Mouse (Mus musculus) myocyte (in vitro differentiated cells): ENCODE results near the gene Exoc8. TPM values are rescaled to one million over a fixed set of nuclear protein-coding genes. Genes with fewer than 3 reads are reported as not detected.

ENCODE experiments used
- H3K27me3 ChIP-seq: one replicate; pipeline ENCODE4 v1.6.1; 2011; ENCODE audit not compliant: control insufficient read depth, insufficient read depth, insufficient read length
- H3K36me3 ChIP-seq: one replicate; pipeline ENCODE4 v1.6.1; 2011; ENCODE audit not compliant: control insufficient read depth, insufficient read depth
- H3K4me2 ChIP-seq: one replicate; pipeline ENCODE4 v1.6.1; 2011; ENCODE audit warnings: low read depth, control low read depth
- H3K4me3 ChIP-seq: one replicate; pipeline ENCODE4 v1.5.1; 2011; ENCODE audit warnings: mild to moderate bottlenecking, control low read depth, moderate library complexity
- H3K79me2 ChIP-seq: one replicate; pipeline ENCODE4 v1.6.1; 2011; ENCODE audit not compliant: control insufficient read depth, insufficient read depth
- H3ac ChIP-seq: one replicate; pipeline ENCODE4 v1.6.1; 2011; ENCODE audit not compliant: control insufficient read depth, insufficient read length
- CEBPB ChIP-seq: IDR thresholded peaks from 2 replicates; pipeline ENCODE4 v1.6.1; 2011; ENCODE audit warnings: mild to moderate bottlenecking, moderate library complexity; ENCODE audit not compliant: poor library complexity, insufficient read depth, severe bottlenecking
- E2F4 ChIP-seq: IDR thresholded peaks from one replicate; pipeline ENCODE4 v1.6.1; 2011; ENCODE audit warnings: mild to moderate bottlenecking, control low read depth, moderate library complexity; ENCODE audit not compliant: insufficient read depth
- MAX ChIP-seq: IDR thresholded peaks from one replicate; pipeline ENCODE4 v1.6.1; 2011; ENCODE audit warnings: low read depth, mild to moderate bottlenecking, control low read depth
- MYOD1 ChIP-seq, 3 experiments: IDR thresholded peaks; one replicate each; pipeline ENCODE4 v1.6.1; 2011; ENCODE audit warnings: control low read depth in 2 of 3, low read depth in 2 of 3, mild to moderate bottlenecking in 2 of 3, moderate library complexity in 1 of 3; ENCODE audit not compliant: insufficient read length in 2 of 3, control insufficient read depth in 1 of 3
- MYOG ChIP-seq, 3 experiments: IDR thresholded peaks; one replicate each; pipeline ENCODE4 v1.6.1; 2011; ENCODE audit warnings: control low read depth in 2 of 3, low read depth in 2 of 3, mild to moderate bottlenecking in 2 of 3; ENCODE audit not compliant: insufficient read length in 2 of 3, control insufficient read depth in 1 of 3, insufficient read depth in 1 of 3
- POLR2A ChIP-seq: IDR thresholded peaks from one replicate; pipeline ENCODE4 v1.6.1; 2011; ENCODE audit warnings: low read depth, mild to moderate bottlenecking, control low read depth, moderate library complexity; ENCODE audit not compliant: insufficient read length
- POLR2AphosphoS2 ChIP-seq: IDR thresholded peaks from one replicate; pipeline ENCODE4 v1.6.1; 2011; ENCODE audit warnings: low read depth, control low read depth; ENCODE audit not compliant: insufficient read length
- REST ChIP-seq: IDR thresholded peaks from one replicate; pipeline ENCODE4 v1.6.1; 2011; ENCODE audit warnings: mild to moderate bottlenecking, control low read depth, moderate library complexity; ENCODE audit not compliant: insufficient read depth, insufficient read length
- SRF ChIP-seq: IDR thresholded peaks from one replicate; pipeline ENCODE4 v1.6.1; 2011; ENCODE audit warnings: low read depth; ENCODE audit not compliant: control insufficient read depth, insufficient read length
- TCF12 ChIP-seq: IDR thresholded peaks from one replicate; pipeline ENCODE4 v1.6.1; 2011; ENCODE audit warnings: mild to moderate bottlenecking, control low read depth; ENCODE audit not compliant: poor library complexity, insufficient read depth, severe bottlenecking
- TCF3 ChIP-seq: IDR thresholded peaks from one replicate; pipeline ENCODE4 v1.6.1; 2011; ENCODE audit warnings: low read depth, control low read depth; ENCODE audit not compliant: insufficient read length
- USF1 ChIP-seq: IDR thresholded peaks from one replicate; pipeline ENCODE4 v1.6.1; 2011; ENCODE audit warnings: low read depth, mild to moderate bottlenecking, control low read depth, moderate library complexity
- polyA plus RNA-seq: library from polyadenylated mRNA; unstranded; fragments of >200 nt; fragmentation: generic; extraction: Trizol; gene quantifications from one replicate; pipeline ENCODE4 v1.2.1, GENCODE M21; 2012; ENCODE audit warnings: missing spikeins

Gene Exoc8
- 8.8 TPM for polyA plus RNA-seq

- Histone ChIP-seq H3K4me2 (peak within 1 kb of the TSS; percentile 92), H3ac (peak within 1 kb of the TSS; percentile 88), H3K27me3 (no peaks in the 10 kb centered on the region), H3K4me3 (peak within 1 kb of the TSS; percentile 80), H3K79me2 (peaks cover 45% of the 10 kb centered on the region), H3K36me3 (peaks cover 22% of the 10 kb centered on the region)
- TF ChIP-seq MYOD1 (IDR thresholded peaks at IDR 0.05; ENCODE audit: control insufficient read depth in 1 of 3, insufficient read length in 2 of 3, low read depth in 2 of 3) = peak in 1 of 3 experiments; percentile 32
- TF ChIP-seq TCF12 = no peak
- peak; percentile 17 for TF ChIP-seq SRF
- peak; percentile 93 for TF ChIP-seq POLR2A
- peak; percentile 92 for TF ChIP-seq POLR2AphosphoS2
Observed at GRCm38 (mm10) chr8:124897386-124898250, at the start of gene Exoc8, which contains the start of gene Sprtn. Gene Exoc8 (minus strand): TSS chr8:124897705. Gene Sprtn (plus strand): TSS chr8:124897886.

GRCm38 (mm10) chr8:124944406-124944805, 46.9 kb upstream of the Exoc8 start:
- Histone ChIP-seq H3K79me2 (peaks cover 88% of the 10 kb centered on the region), H3K36me3 (no peaks in the 10 kb centered on the region), H3K27me3 (no peaks in the 10 kb centered on the region), H3K4me3 (no peak overlapping the region), H3ac (no peak overlapping the region), H3K4me2 (no peak overlapping the region)
- no peak for TF ChIP-seq SRF
- TF ChIP-seq TCF12 = no peak
- TF ChIP-seq CEBPB = no peak
- no peak for TF ChIP-seq REST
- no peak for TF ChIP-seq E2F4
- no peak for TF ChIP-seq POLR2A
- no peak for TF ChIP-seq MYOD1 (IDR thresholded peaks at IDR 0.05; ENCODE audit: control insufficient read depth in 1 of 3, insufficient read length in 2 of 3, low read depth in 2 of 3)
- TF ChIP-seq POLR2AphosphoS2 = no peak
- no peak for TF ChIP-seq MAX
- TF ChIP-seq MYOG (IDR thresholded peaks at IDR 0.05; ENCODE audit: control insufficient read depth in 1 of 3, insufficient read depth in 1 of 3, insufficient read length in 2 of 3, low read depth in 2 of 3) = no peak
- TF ChIP-seq TCF3 = no peak
- TF ChIP-seq USF1 = no peak

GRCm38 (mm10) chr8:124943801-124944200, 46.3 kb upstream of the Exoc8 start:
- Histone ChIP-seq H3K4me3 (no peak overlapping the region), H3K4me2 (no peak overlapping the region), H3K36me3 (no peaks in the 10 kb centered on the region), H3K27me3 (no peaks in the 10 kb centered on the region), H3K79me2 (peaks cover 95% of the 10 kb centered on the region), H3ac (no peak overlapping the region)
- TF ChIP-seq E2F4 (no peak), TCF3 (no peak), POLR2A (no peak), REST (no peak), CEBPB (no peak), MYOG (IDR thresholded peaks at IDR 0.05; ENCODE audit: control insufficient read depth in 1 of 3, insufficient read depth in 1 of 3, insufficient read length in 2 of 3, low read depth in 2 of 3) (no peak), POLR2AphosphoS2 (no peak), TCF12 (no peak), MYOD1 (IDR thresholded peaks at IDR 0.05; ENCODE audit: control insufficient read depth in 1 of 3, insufficient read length in 2 of 3, low read depth in 2 of 3) (no peak), USF1 (no peak), SRF (no peak), MAX (no peak)

- Histone ChIP-seq H3K4me3 (no peak overlapping the region), H3K27me3 (no peaks in the 10 kb centered on the region), H3K36me3 (no peaks in the 10 kb centered on the region), H3K4me2 (no peak overlapping the region), H3K79me2 (peaks cover 94% of the 10 kb centered on the region), H3ac (no peak overlapping the region)
- TF ChIP-seq CEBPB (no peak), POLR2A (no peak), POLR2AphosphoS2 (no peak), REST (no peak), TCF12 (no peak), MYOG (IDR thresholded peaks at IDR 0.05; ENCODE audit: control insufficient read depth in 1 of 3, insufficient read depth in 1 of 3, insufficient read length in 2 of 3, low read depth in 2 of 3) (no peak), MAX (no peak), E2F4 (no peak), SRF (no peak), MYOD1 (IDR thresholded peaks at IDR 0.05; ENCODE audit: control insufficient read depth in 1 of 3, insufficient read length in 2 of 3, low read depth in 2 of 3) (no peak), USF1 (no peak), TCF3 (no peak)
Observed at GRCm38 (mm10) chr8:124937293-124937692, 39.8 kb upstream of the Exoc8 start.
